Comparison of ENCODE assay signal across 10 mouse cellular contexts in genomic region chrX:98618865-98619264, GRCm38 (mm10).
DNase-seq lines count a peak whose midpoint lies in the region; ATAC-seq and TF ChIP-seq lines count a peak whose summit lies in the region.
"Had no signal": no experiment of that assay in that cellular context is flagged by ENCODE, and none has a peak within 500 bp of the region (broad histone marks: within the 10 kb centered on the region; RNA-seq: fewer than 3 reads in every experiment).

No protein-coding gene starts in this region.

- H3K27me3 ChIP-seq in intestine, postnatal 0 days (replicated peaks; ENCODE audit: control insufficient read depth, insufficient read depth, low read length): no peaks in the 10 kb centered on the region
- H3K27me3 ChIP-seq in intestine, embryonic 16.5 days (replicated peaks; ENCODE audit: control insufficient read depth, insufficient read depth, low read length): no peaks in the 10 kb centered on the region
- H3K27me3 ChIP-seq in embryonic facial prominence, embryonic 10.5 days (replicated peaks; ENCODE audit: low read depth, poor library complexity, severe bottlenecking): no peaks in the 10 kb centered on the region
- H3K27me3 ChIP-seq in splenic B cell, adult 2 months (ENCODE audit: control insufficient read depth, insufficient read depth, low read length, poor library complexity, severe bottlenecking): no peaks in the 10 kb centered on the region
- H3K27me3 ChIP-seq: embryonic facial prominence, embryonic 15.5 days; limb, embryonic 15.5 days had no signal

- H3K27ac ChIP-seq in intestine, postnatal 0 days (ENCODE audit: low read depth, low read length): no peak overlapping the region
- no peak overlapping the region for H3K27ac ChIP-seq in intestine, embryonic 16.5 days (ENCODE audit: low read length)
- no peak overlapping the region for H3K27ac ChIP-seq in embryonic facial prominence, embryonic 10.5 days (replicated peaks)
- H3K27ac ChIP-seq: embryonic facial prominence, embryonic 15.5 days; limb, embryonic 15.5 days had no signal

- no peak overlapping the region for H3K4me3 ChIP-seq in intestine, postnatal 0 days (ENCODE audit: low read depth, low read length)
- no peak overlapping the region for H3K4me3 ChIP-seq in intestine, embryonic 16.5 days (ENCODE audit: low read length)
- H3K4me3 ChIP-seq in embryonic facial prominence, embryonic 10.5 days: no peak overlapping the region
- H3K4me3 ChIP-seq: embryonic facial prominence, embryonic 15.5 days; limb, embryonic 15.5 days had no signal

- 7% methylated on average over 2 of the region's 2 CpGs for WGBS in intestine, postnatal 0 days
- 0% methylated on average over 2 of the region's 2 CpGs for WGBS in intestine, embryonic 16.5 days
- WGBS in embryonic facial prominence, embryonic 10.5 days: 6% methylated on average over 2 of the region's 2 CpGs

- H3K9me3 ChIP-seq in intestine, postnatal 0 days (ENCODE audit: control insufficient read depth): no peaks in the 10 kb centered on the region
- no peaks in the 10 kb centered on the region for H3K9me3 ChIP-seq in intestine, embryonic 16.5 days (ENCODE audit: control insufficient read depth, low read length)
- H3K9me3 ChIP-seq in embryonic facial prominence, embryonic 10.5 days: no peaks in the 10 kb centered on the region
- H3K9me3 ChIP-seq: embryonic facial prominence, embryonic 15.5 days; limb, embryonic 15.5 days had no signal

- no peak overlapping the region for H3K4me2 ChIP-seq in intestine, postnatal 0 days (replicated peaks; ENCODE audit: low read depth)
- H3K4me2 ChIP-seq in intestine, embryonic 16.5 days (ENCODE audit: low read depth, low read length): no peak overlapping the region
- H3K4me2 ChIP-seq: embryonic facial prominence, embryonic 15.5 days; limb, embryonic 15.5 days had no signal

- no peak overlapping the region for H3K9ac ChIP-seq in intestine, postnatal 0 days (ENCODE audit: low read depth, low read length)
- H3K9ac ChIP-seq in intestine, embryonic 16.5 days (ENCODE audit: low read depth, low read length): no peak overlapping the region
- H3K9ac ChIP-seq: embryonic facial prominence, embryonic 15.5 days; limb, embryonic 15.5 days had no signal

- intact Hi-C loops in left cerebral cortex, postnatal 14 days (cut with DNase I): loop anchor here (5.0 kb wide), 2 partner anchors 1187 to 1717 kb away; no protein-coding TSS in a partner anchor

- H3K4me1 ChIP-seq in intestine, postnatal 0 days (replicated peaks; ENCODE audit: control insufficient read depth, insufficient read depth, low read length): no peaks in the 10 kb centered on the region
- no peaks in the 10 kb centered on the region for H3K4me1 ChIP-seq in intestine, embryonic 16.5 days (ENCODE audit: control insufficient read depth, insufficient read depth, low read length)
- no peaks in the 10 kb centered on the region for H3K4me1 ChIP-seq in embryonic facial prominence, embryonic 10.5 days
- H3K4me1 ChIP-seq: embryonic facial prominence, embryonic 15.5 days; limb, embryonic 15.5 days had no signal

- TF ChIP-seq CTCF in intestine, postnatal 0 days (IDR thresholded peaks at IDR 0.05; ENCODE audit: low read depth): peak; percentile 67

- ATAC-seq in intestine, postnatal 0 days: no peak
- no peak for ATAC-seq in intestine, embryonic 16.5 days
- peak; percentile 39 for ATAC-seq in CD4-positive, CD25-positive, alpha-beta regulatory T cell, adult 4 months
- ATAC-seq in megakaryocyte-erythroid progenitor cell, adult 5-6 weeks (replicated peaks; ENCODE audit: low FRiP score, low TSS enrichment, poor library complexity, severe bottlenecking): no peak

- no peaks in the 10 kb centered on the region for H3K36me3 ChIP-seq in intestine, postnatal 0 days (ENCODE audit: control insufficient read depth, insufficient read depth)
- H3K36me3 ChIP-seq in intestine, embryonic 16.5 days (ENCODE audit: control insufficient read depth, insufficient read depth, low read length): no peaks in the 10 kb centered on the region
- H3K36me3 ChIP-seq in embryonic facial prominence, embryonic 10.5 days (replicated peaks): no peaks in the 10 kb centered on the region
- no peaks in the 10 kb centered on the region for H3K36me3 ChIP-seq in splenic B cell, adult 2 months (ENCODE audit: control insufficient read depth, insufficient read depth, low read length, poor library complexity, severe bottlenecking)
- H3K36me3 ChIP-seq: embryonic facial prominence, embryonic 15.5 days; limb, embryonic 15.5 days had no signal

- DNase-seq in R1 (ENCODE audit: low read depth, low spot score): peak; percentile 37
- peak; percentile 15 for DNase-seq in embryonic facial prominence, embryonic 10.5 days (ENCODE audit: low spot score)
- DNase-seq in left cerebral cortex, postnatal 14 days (ENCODE audit: low spot score in 2 of 2): peak; percentile 46 to 63
- peak; percentile 17 for DNase-seq in splenic B cell, adult 2 months (ENCODE audit: low read depth, low spot score)
